Mouse (Mus musculus) embryonic facial prominence, embryonic 15.5 days (tissue): ENCODE results near the gene Tiparp. TPM values are rescaled to one million over a fixed set of nuclear protein-coding genes. Genes with fewer than 3 reads are reported as not detected.
A peak's percentile ranks its signal among the peaks of the same experiment; 100 is the strongest.

Experiments
- ATAC-seq: fragments of 200-750 bp; cut with Nextera tagmentation; 2 replicates; pipeline ENCODE4 v1.8.0; 2017; ENCODE audit warnings: low read depth, moderate TSS enrichment; ENCODE audit not compliant: insufficient number of reproducible peaks, low FRiP score, low TSS enrichment
- H3K27ac ChIP-seq: fragments of 300-500 bp; sonication (generic); replicated peaks from 2 replicates; pipeline ENCODE4 v1.5.1; 2015; ENCODE audit warnings: mild to moderate bottlenecking, inconsistent platforms
- H3K27me3 ChIP-seq: fragments of 300-500 bp; sonication (generic); 2 replicates; pipeline ENCODE4 v1.6.1; 2015; ENCODE audit warnings: inconsistent platforms
- H3K36me3 ChIP-seq: fragments of 300-500 bp; sonication (generic); 2 replicates; pipeline ENCODE4 v1.6.1; 2015; ENCODE audit warnings: mild to moderate bottlenecking, inconsistent platforms
- H3K4me1 ChIP-seq: fragments of 300-500 bp; sonication (generic); 2 replicates; pipeline ENCODE4 v1.6.1; 2015; ENCODE audit warnings: inconsistent platforms
- H3K4me2 ChIP-seq: fragments of 300-500 bp; sonication (generic); replicated peaks from 2 replicates; pipeline ENCODE4 v1.6.1; 2015; ENCODE audit warnings: mild to moderate bottlenecking, inconsistent platforms
- H3K4me3 ChIP-seq: fragments of 300-500 bp; sonication (generic); replicated peaks from 2 replicates; pipeline ENCODE4 v1.5.1; 2015; ENCODE audit warnings: mild to moderate bottlenecking, inconsistent platforms
- H3K9ac ChIP-seq: fragments of 300-500 bp; sonication (generic); 2 replicates; pipeline ENCODE4 v1.6.1; 2015; ENCODE audit warnings: inconsistent platforms
- H3K9me3 ChIP-seq: fragments of 300-500 bp; sonication (generic); replicated peaks from 2 replicates; pipeline ENCODE4 v1.6.1; 2016; ENCODE audit warnings: inconsistent platforms
- WGBS: fragments of 180-500 bp; shearing (Covaris S2); methylation state at CpG from one replicate; pipeline ENCODE4 v1.1.7; 2015; 5-methylcytosine and 5-hydroxymethylcytosine counted together
- polyA plus RNA-seq: library from polyadenylated mRNA; unstranded; fragments of >200 nt; fragmentation: Nextera tagmentation; extraction: Ambion mirVana; gene quantifications from 2 replicates; pipeline ENCODE4 v1.2.1, GENCODE M21; 2015

Tiparp gene
- polyA plus RNA-seq, 1 experiment from 2014 or later = 43.7 TPM

GRCm38 (mm10) chr3:65585823-65586482, 57.7 kb downstream of the Tiparp start:
- H3K27ac ChIP-seq = peak overlapping the region; percentile 65
- H3K27me3 ChIP-seq = no peaks in the 10 kb centered on the region
- 25% methylated on average over 16 of the region's 16 CpGs for WGBS
- H3K4me1 ChIP-seq = peaks cover 36% of the 10 kb centered on the region
- H3K36me3 ChIP-seq = no peaks in the 10 kb centered on the region
- ATAC-seq = no peak
- peak overlapping the region; percentile 42 for H3K4me2 ChIP-seq
- no peaks in the 10 kb centered on the region for H3K9me3 ChIP-seq
- no peak overlapping the region for H3K9ac ChIP-seq
- peak overlapping the region; percentile 26 for H3K4me3 ChIP-seq

DNA sequence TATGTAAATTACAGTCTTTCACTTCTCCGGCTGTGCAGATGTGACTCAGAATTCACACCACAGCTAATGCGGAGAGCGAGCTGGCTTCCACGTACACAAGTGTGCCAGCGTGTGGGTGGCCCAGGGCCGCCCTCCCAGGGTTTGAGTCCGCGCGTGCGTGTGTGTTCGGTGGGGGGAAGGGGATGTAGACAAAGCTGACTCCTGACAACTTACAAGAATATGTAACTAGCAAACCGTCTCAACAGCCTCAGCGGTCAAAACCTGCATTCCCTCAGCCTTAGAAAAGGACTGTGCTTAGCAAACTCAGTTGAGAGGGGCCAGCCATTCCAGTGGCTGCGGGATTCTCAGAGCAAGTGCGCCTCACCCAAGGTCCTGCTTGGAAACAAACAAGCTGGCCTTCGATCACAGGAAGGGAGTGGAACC, 58.3 kb downstream of the Tiparp start:
- H3K9ac ChIP-seq = no peak overlapping the region
- ATAC-seq = peak; percentile 73; the same call in 1 of the 2 replicates
- peak overlapping the region; percentile 26 for H3K4me3 ChIP-seq
- 4% methylated on average over 16 of the region's 16 CpGs for WGBS
- H3K4me2 ChIP-seq = peak overlapping the region; percentile 42
- H3K27ac ChIP-seq = peak overlapping the region; percentile 65
- H3K9me3 ChIP-seq = no peaks in the 10 kb centered on the region
- H3K36me3 ChIP-seq = no peaks in the 10 kb centered on the region
- no peaks in the 10 kb centered on the region for H3K27me3 ChIP-seq
- peaks cover 36% of the 10 kb centered on the region for H3K4me1 ChIP-seq

DNA sequence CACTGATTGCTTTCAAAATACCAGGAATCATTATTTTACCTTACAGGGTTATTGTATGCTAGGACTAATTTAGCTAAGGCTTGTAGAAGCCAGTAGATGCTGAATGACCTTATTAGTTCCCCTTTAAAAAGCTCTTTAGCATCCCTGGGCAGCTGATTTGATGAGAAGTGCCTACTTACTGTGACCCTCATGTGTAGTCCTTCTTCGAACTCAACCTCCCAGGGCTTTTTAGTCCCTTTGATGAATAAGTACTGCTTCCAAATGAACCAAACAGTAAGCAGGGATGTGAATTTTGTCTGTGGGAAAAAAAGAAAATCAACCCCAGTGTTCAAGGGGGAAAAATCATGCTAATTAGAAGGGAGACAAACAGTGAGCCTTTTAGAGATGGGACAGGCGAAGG, 58.8 kb downstream of the Tiparp start:
- no peak overlapping the region for H3K4me3 ChIP-seq
- no peaks in the 10 kb centered on the region for H3K9me3 ChIP-seq
- H3K4me1 ChIP-seq = peaks cover 36% of the 10 kb centered on the region
- peak overlapping the region; percentile 42 for H3K4me2 ChIP-seq
- no peaks in the 10 kb centered on the region for H3K27me3 ChIP-seq
- H3K9ac ChIP-seq = no peak overlapping the region
- 63% methylated on average over 2 of the region's 2 CpGs for WGBS
- H3K27ac ChIP-seq = peak overlapping the region; percentile 65
- no peaks in the 10 kb centered on the region for H3K36me3 ChIP-seq
- no peak for ATAC-seq

GRCm38 (mm10) chr3:65588424-65588823, 60.2 kb downstream of the Tiparp start:
- H3K9ac ChIP-seq = no peak overlapping the region
- no peak for ATAC-seq
- H3K4me1 ChIP-seq = peaks cover 36% of the 10 kb centered on the region
- no peaks in the 10 kb centered on the region for H3K27me3 ChIP-seq
- no peaks in the 10 kb centered on the region for H3K36me3 ChIP-seq
- WGBS = 42% methylated on average over 3 of the region's 3 CpGs
- H3K4me2 ChIP-seq = no peak overlapping the region
- H3K4me3 ChIP-seq = no peak overlapping the region
- H3K9me3 ChIP-seq = no peaks in the 10 kb centered on the region
- H3K27ac ChIP-seq = peak overlapping the region; percentile 28

GRCm38 (mm10) chr3:65592850-65593249, 64.6 kb downstream of the Tiparp start:
- 87% methylated on average over 6 of the region's 6 CpGs for WGBS
- no peak for ATAC-seq

GRCm38 (mm10) chr3:65594493-65594892, 66.3 kb downstream of the Tiparp start:
- Histone ChIP-seq H3K4me3 (no peak overlapping the region), H3K36me3 (no peaks in the 10 kb centered on the region), H3K9ac (no peak overlapping the region), H3K27me3 (no peaks in the 10 kb centered on the region), H3K4me1 (peaks cover 16% of the 10 kb centered on the region), H3K27ac (peak overlapping the region; percentile 8; the same call in 1 of the 2 replicates), H3K4me2 (no peak overlapping the region), H3K9me3 (no peaks in the 10 kb centered on the region)
- ATAC-seq = no peak

More at GRCm38 (mm10) chr3:65592850-65593249, 64.6 kb downstream of the Tiparp start:
- Histone ChIP-seq H3K36me3 (no peaks in the 10 kb centered on the region), H3K4me1 (peaks cover 17% of the 10 kb centered on the region), H3K27me3 (no peaks in the 10 kb centered on the region), H3K4me2 (no peak overlapping the region), H3K9ac (no peak overlapping the region), H3K9me3 (no peaks in the 10 kb centered on the region), H3K4me3 (no peak overlapping the region), H3K27ac (no peak overlapping the region)

DNA sequence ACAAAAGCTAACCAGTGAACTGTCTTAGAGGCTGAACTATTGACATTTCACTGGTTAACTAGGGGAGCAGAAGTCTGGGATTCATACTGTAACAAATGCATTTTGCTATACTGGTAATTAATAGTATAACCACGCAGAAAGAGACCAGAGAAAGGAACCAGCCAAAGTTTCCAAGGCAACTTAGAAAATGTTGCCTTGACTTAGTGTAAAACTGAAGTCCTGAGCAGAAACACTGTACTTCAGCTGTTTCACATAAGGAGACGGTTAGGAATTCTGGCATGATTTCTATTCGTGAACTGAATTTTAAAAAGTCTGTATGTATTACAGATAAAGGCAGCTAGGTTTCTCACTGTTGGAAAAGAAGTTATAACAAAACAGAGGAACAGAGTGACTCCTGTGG, 67.0 kb downstream of the Tiparp start:
- Histone ChIP-seq H3K4me1 (peaks cover 16% of the 10 kb centered on the region), H3K27me3 (no peaks in the 10 kb centered on the region), H3K36me3 (no peaks in the 10 kb centered on the region), H3K9me3 (no peaks in the 10 kb centered on the region), H3K27ac (peak overlapping the region; percentile 8; the same call in 1 of the 2 replicates), H3K4me3 (no peak overlapping the region), H3K9ac (no peak overlapping the region), H3K4me2 (no peak overlapping the region)
- ATAC-seq = no peak
- WGBS = 33% methylated on average over 3 of the region's 3 CpGs

DNA sequence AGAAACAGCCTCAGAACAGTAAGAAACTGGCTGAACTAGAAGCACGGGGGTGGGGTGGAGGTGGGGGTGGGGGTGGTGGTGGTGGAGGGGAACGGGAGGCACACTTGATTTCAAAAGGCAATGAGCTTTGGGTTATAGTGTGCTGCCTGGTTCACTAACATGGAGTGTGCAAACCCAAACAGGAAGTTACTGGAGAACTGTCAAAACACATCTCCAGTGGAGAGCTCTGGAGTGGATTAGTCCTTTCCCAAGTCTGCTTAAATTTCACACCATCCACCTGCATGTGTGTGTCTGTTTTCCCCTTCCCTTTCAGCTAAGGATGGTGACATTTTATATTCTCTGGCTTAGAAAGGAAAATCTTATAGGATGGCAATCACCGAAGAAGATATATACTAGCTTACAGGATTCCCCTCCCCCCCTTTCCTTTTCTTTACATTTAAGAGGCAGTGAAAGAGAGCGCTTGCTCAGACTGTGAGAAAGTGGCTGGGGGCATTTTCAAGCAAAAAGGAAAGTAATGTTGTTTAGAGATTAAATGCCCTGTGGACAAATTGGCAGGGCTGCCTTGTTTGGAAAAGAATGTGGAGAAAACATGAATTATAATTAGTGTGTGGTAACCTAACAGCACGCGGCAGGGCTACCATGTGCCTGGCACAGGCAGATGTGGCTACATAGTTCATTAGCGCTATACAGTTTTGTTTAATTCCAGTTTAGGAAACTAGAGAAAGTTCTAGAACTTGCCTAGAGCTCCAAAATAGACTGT, 70.0 kb downstream of the Tiparp start:
- Histone ChIP-seq H3K27me3 (no peaks in the 10 kb centered on the region), H3K4me2 (no peak overlapping the region), H3K4me3 (no peak overlapping the region), H3K4me1 (peaks cover 19% of the 10 kb centered on the region), H3K9ac (no peak overlapping the region), H3K27ac (no peak overlapping the region), H3K36me3 (no peaks in the 10 kb centered on the region), H3K9me3 (no peaks in the 10 kb centered on the region)
- WGBS = 38% methylated on average over 7 of the region's 7 CpGs
- no peak for ATAC-seq

DNA sequence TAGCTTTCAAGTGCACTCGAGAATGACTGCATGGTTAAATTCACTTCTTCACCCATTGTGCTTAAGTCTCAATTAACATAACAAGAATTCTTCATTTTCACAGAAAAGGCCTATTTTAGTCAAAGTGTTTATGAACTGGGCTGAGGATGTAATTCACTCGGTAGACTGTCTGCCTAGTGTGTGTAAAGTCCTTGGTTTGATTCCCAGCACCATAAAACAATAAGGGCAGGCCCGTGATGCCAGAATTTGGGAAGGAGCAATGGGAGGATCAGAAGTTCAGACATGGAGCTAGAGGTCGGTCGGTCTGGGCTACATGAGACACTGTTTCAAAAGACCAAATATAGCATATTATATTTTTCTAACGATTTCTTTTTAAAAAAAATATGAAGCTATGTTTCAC, 70.9 kb downstream of the Tiparp start:
- Histone ChIP-seq H3K4me3 (no peak overlapping the region), H3K9me3 (no peaks in the 10 kb centered on the region), H3K4me1 (peaks cover 19% of the 10 kb centered on the region), H3K27me3 (no peaks in the 10 kb centered on the region), H3K27ac (no peak overlapping the region), H3K4me2 (no peak overlapping the region), H3K36me3 (no peaks in the 10 kb centered on the region), H3K9ac (no peak overlapping the region)
- WGBS = 83% methylated on average over 6 of the region's 6 CpGs
- ATAC-seq = no peak

GRCm38 (mm10) chr3:65601291-65602050, 73.3 kb downstream of the Tiparp start:
- H3K4me3 ChIP-seq = no peak overlapping the region
- WGBS = 41% methylated on average over 8 of the region's 8 CpGs
- no peaks in the 10 kb centered on the region for H3K9me3 ChIP-seq
- no peak overlapping the region; the same call in 1 of the 2 replicates for H3K4me2 ChIP-seq
- no peak overlapping the region for H3K9ac ChIP-seq
- no peaks in the 10 kb centered on the region for H3K36me3 ChIP-seq
- peak; percentile 84 for ATAC-seq
- H3K27me3 ChIP-seq = no peaks in the 10 kb centered on the region
- peak overlapping the region; percentile 69 for H3K27ac ChIP-seq
- H3K4me1 ChIP-seq = peaks cover 10% of the 10 kb centered on the region

- H3K36me3 ChIP-seq = no peaks in the 10 kb centered on the region
- no peak for ATAC-seq
- H3K4me1 ChIP-seq = peaks cover 4% of the 10 kb centered on the region
- no peak overlapping the region for H3K27ac ChIP-seq
- H3K4me3 ChIP-seq = no peak overlapping the region
- no peak overlapping the region for H3K9ac ChIP-seq
- WGBS = 53% methylated on average over 4 of the region's 4 CpGs
- no peaks in the 10 kb centered on the region for H3K27me3 ChIP-seq
- H3K4me2 ChIP-seq = no peak overlapping the region
- H3K9me3 ChIP-seq = no peaks in the 10 kb centered on the region
Observed at GRCm38 (mm10) chr3:65603392-65604055, 75.3 kb downstream of the Tiparp start.
